Mouse (Mus musculus) cerebellum, postnatal 25 days (tissue): ENCODE measurements at regions not wholly inside any gene's neighbourhood (a gene's known extent, or its start where the extent isn't known, plus 50 kb on each side); places are given as distances from the start of the nearest gene placed in this dataset.
A peak's percentile ranks its signal among the peaks of the same experiment; 100 is the strongest.
"Not testable (repeated sequence)": the region's sequence is repeated elsewhere in the genome, so short reads cannot be mapped to it uniquely, and the experiment has no call there.

Source experiments
- DNase-seq, 2 experiments: peaks; one replicate each; pipeline ENCODE4 v3.0.0; 2021; ENCODE audit warnings: mixed read lengths in 2 of 2

DNA sequence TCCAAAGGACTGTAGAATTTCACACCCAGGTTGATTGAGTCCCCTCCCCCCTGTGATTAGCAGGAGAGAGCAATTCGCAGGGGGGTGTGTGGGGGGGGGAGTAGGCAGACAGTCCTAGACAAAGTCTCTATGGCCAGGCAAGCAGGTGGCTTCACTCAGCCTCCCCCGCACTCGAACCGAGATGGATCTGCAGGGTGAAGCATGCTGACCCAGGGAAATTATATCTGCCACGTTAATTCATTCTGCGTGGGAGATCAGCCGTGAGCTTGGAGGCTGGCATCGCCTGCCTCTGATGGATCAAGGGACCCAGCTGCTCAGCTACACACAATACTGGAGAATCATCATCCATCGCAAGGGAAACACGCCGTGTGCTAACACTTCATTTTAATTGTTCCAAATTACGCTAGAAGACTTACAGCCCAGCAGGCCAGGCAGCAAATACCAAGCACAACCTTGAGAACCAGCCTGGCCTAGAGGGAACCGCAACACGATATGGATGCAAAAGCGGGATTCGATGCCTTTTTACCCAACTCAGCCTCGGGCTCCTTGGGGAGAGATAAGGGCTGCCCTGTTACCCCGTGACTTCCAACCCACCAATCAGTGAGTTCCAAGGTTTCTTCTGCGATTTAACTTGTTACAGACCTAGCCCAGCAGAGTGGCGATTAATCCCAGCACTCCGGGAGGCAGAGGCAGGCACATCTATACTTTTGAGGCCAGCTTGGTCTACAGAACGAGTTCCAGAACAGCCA lies 137.7 kb upstream of the Top1 start:
- no peak for DNase-seq

DNA sequence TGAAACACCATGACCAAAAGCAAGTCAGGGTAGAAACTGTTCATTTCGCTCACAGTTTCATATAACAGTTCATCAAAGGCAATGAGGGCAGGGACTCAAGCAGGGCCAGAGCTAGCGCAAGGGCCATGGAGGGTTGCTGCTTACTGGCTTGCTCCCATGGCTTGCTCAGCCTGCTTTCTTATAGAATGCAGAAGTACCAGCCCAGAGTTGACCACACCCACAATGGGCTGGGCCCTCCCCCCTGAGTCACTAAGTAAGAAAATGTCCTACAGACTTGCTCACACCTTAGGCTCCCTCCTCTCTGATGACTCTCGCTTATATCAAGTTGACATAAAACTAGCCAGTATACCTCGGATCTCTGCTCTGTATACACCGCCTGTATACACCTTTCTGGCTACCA lies 135.5 kb upstream of the Top1 start:
- no peak for DNase-seq

DNA sequence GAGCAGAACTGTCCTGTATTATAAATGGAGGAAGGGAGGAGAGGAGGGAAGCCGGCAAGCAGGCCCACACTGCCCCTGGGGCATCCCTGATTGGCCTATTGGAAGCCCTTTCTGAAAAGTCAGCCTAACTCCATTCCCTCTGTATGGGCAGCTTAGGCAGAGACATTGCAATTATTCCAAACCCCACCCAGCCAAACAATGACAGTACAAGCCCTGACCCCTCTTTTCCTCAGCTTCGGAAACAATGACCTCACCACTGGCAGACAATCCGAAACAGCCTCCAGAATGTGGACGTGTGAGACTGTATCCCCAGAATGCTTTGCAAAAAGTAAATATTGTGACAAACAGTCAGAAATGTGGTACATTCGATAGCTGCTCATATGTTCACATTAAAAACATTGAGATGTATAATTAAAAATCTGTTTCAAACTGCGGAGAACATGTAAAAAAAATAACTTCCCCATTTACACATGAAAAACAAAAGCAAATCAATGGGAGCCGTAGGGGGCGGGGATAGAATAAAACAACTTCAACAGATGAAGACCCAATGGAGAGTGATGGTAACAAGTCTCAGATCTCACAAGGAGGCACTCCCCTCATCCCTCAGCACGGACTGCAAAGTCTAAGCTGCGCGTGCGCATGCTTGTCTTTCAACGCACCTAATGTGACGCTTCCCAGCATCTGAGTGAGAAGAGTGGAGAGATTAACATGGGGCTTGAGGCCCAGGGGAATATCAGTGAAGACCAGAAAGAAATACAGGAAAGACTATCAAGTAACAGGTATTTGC lies 134.9 kb upstream of the Top1 start:
- DNase-seq: no peak

DNA sequence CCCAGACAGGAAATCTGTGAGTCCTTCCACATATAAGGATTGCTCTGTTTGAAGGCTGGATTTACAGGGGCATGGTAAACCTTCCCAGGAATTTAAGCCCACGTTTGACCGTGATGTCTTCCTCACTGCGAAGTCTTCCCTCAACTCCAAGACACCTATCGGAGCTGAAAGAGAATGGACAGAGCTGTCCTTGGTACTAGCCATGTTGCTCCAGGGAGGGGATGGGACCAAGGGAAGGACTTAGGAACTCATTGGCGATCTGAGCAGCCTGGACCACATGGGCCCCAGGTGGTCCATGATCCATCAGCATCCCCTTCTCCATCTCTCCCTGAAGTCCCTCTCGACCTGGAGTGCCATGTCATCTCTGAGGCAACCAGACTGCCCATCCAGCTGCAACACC lies 130.1 kb upstream of the Top1 start:
- no peak for DNase-seq

DNA sequence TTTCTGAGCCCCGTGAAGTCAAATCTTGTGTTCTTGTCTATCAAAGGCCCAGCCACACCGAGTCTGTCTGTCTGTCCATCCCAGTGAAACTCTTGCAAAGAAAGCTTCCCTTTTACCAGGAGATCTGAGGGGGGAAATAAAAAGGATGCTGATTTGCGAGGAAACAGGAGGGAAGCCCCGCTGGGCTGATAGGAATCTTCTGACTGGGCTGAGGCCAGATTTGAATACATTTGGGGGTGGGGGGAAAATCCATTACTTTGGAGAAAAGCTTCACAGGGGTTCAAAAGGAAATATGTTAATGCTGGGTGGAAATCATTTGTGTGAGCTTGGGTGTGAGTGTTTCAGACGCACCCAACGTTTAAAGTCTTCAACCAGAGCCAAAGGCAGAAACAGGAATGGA lies 129.2 kb upstream of the Top1 start:
- no peak for DNase-seq

DNA sequence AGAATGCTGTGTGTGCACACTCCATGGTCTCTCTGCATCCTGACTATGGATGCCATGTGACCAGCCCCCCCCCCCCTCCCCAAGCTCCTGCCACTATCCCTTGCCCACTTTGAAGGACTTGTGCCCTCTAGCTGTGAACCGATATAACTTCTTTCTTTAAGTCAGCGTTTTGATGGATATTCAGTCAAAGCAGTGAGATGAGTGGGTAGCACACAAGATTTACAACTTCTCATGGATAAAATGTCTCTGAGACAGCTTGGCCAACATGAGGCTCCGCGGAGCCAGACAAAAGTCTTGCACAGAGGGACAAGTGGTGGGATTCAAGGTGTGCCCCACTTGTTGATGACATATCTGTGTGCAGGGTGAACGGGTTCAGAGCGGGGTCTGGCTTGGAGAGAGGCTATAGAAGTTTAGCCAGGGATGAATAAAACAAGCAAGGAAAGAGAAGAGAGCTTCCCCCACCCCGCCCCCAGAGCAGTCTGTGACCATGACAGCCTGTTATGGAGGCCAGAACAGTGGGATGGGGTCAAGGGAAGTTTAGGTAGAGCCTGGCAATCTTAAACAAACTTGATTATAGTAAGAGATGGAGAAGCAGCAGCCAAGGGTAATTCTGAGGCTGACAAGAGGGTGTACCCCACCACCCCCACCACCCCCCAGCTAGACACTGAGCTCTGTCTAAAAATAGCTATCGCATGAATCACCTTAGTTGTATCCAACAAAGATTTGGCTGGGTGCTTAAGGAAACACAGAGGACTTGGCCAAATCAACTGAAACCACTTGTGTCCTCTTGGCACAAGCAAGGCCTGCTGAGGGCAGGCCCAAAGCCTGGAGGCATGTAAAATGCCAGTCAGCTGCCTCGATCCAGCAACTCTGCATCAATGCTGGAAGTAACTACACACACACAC lies 120.1 kb upstream of the Top1 start:
- peak; percentile 10 to 21 for DNase-seq

DNA sequence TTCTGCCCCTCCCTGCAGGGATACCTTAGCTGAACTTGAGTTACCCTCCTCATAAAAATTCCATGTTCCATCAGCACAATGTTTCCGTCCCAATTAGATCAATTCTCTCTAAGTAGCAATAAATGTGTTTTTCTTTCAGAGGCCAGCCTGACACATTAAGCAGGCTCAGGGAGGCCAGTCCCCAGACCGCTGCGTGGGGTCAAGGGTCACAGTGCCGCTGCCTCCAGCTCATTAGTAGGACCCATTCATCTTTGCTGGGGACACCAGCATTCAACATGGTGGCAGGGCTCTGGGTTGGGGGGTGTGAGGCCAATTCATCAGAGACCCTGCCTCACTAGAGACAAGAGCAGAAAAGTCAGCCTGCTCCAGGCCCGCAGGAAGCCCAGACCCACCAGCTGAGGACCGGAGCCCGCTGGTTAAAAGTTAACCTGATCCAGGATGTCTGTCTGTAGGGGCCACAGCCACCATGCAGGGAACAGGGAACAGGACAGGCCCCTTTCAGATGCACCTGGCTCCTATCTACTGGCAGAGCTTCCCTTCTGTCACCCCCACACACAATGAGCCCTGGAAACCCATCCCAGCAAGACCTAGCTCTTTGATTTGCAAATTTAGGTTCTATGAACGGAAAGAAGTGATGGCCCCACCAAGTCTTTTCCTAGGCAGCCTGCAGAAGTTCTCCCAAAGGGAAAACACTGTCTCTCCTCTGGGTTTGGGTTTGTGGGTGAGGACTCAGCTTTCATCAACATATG lies 119.1 kb upstream of the Top1 start:
- DNase-seq: no peak

DNA sequence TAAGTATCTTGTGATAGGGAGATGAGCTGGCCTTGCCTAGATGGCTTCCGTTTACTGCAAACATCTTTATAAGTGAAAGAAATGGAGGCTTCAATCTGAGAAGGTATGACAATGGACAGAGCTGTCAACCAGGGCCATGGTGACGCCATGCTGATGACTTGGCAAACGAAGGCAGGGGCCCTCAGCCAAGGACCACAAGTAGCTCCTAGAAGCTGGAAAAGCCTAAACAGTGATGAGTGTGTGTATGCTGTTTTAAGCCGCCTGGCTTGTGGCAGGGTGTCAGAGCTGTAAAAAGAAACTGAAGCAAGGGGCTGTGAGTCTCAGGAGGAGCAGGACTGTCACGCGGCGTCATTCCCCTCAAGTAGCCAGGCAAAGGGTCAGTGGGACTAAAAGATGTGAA lies 116.4 kb upstream of the Top1 start:
- DNase-seq: peak in 1 of 2 experiments; percentile 17

DNA sequence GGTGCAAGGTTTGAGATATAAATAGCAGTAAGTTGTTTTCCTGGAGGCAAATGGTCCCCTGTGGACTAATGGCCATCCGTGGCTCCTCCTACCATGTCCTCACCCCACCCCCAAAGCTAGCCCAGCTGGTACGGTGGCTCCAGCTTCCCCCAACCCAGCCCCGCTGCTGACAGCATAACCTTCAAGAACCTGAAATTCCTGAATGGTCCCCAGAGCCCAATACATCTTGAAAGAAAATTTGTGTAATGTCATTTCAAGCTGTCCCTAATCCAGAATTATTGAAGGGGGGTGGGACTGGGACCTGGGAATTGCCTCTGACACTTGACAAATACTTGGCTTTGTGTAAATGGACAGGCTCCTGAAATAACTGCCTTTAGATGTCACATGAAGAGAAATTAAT lies 115.3 kb upstream of the Top1 start:
- DNase-seq: no peak

DNA sequence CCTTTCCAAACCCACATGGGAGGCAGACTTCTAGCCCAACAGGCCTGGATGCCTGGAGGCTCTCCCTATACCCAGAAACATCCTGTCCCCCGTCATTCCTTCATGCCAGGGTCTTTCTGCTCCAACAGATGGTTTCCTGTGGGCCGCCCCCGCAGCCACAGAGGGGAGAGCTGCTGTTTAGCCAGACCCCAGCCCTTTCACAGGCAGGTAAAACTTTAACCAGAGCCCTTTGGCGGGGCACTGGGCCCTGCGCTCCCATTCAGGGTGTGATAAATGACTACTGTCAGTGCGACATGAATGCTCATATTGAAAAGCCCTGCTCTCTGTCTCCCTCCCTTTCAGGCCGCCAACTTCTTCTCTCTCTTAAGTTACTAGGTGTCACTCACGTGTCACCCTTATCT lies 108.4 kb upstream of the Top1 start:
- no peak for DNase-seq

DNA sequence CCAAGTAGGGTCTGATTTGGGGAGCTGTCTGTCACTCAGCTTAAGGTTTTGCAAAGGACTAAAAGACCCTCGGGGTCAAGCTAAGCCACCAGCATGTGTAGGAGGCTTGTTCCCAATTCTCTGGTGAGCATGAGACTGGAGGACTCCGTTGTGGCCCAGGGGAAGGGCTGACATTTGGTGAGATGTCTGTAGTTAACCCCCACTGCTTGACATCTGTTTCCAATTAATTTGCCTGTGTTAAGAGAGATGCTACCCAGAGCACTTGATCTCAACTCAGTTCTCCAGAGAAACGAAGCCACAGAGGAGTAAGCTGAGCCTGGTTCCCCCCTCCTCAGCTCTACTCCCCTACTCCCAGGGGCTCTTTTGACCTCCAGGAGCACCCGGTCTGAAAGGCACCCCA lies 100.2 kb upstream of the Top1 start:
- peak in 1 of 2 experiments; percentile 12 for DNase-seq

DNA sequence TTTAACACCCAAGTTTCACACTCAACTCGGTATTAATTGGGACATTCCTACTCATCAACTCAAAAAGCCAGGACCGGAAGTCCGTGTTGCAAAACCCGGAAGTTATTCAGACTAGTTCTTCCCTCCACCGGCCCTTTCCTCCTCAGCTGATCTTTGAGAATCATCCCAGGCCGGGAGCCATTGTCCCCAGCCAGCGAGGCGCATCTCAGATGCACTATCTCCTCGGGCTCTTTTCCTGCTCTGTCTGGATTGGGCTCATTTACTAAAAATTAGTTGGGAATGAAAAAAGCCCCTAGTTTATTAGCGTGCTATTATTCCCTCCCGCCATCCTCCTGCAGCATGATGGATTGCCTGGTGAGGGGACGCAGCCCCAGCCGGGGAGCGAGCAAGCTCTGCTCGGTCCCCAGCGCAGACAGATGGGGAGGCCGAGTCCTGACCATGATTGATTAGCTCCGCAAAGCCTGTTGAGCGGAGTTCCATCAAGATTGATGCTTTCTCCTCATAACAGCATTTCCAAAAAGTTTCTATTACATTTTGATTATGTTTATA lies 93.5 kb upstream of the Top1 start:
- no peak for DNase-seq

DNA sequence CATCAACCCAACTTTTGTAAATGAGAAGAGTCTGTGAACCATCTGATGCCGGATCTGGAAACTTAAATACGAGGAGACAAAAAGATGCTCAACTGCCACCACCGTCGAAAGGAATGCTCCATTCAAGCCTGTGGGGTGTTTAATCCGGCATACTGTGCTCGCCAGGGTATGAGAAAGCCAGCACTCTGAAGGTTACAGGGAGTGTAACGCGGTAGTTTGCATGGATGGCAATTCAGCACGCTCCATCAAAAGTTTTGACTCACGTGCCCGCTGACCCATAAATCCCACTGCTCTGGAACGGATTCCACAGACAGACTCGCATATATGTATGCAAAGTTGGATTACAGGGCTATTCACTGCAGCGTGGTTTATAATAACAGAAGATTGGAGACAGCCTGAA lies 84.0 kb upstream of the Top1 start:
- no peak for DNase-seq

DNA sequence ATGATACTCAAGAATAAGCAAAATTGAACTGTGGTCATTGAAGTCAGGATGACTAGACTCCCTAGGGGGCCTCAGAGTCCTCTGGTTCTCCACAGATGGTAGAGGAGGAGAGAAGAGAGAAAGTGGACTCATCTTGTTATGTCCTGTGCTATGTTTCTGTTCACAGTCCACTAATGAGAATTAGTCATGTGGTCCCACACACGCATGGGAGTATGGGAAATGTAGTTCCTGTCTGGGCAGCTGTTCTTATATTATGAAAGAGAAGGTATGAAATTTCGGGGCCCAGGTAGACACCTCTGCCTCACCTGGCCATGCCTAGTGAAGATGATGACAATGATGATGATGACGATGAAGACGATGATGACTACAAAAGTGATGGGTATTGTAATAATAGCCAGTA lies 77.9 kb upstream of the Top1 start:
- no peak for DNase-seq

DNA sequence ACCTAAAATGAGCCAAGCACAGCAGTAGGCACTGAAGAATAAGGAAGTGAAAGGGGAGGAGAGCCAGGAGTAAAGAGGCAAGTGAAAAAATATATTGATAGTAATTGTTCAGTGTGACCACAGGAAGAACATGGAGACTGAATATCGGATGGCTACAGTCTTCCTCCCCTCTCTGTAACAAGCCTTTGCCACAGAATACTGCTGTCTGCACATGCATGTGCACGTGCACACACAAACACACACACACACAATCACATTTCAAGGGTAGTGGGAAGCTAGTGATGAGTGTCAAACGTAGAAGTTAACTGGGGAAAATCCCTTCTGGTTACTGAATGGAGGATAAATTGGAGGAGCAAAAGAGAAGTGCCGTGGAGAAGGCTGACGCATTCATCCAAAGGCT lies 76.2 kb upstream of the Top1 start:
- no peak for DNase-seq

DNA sequence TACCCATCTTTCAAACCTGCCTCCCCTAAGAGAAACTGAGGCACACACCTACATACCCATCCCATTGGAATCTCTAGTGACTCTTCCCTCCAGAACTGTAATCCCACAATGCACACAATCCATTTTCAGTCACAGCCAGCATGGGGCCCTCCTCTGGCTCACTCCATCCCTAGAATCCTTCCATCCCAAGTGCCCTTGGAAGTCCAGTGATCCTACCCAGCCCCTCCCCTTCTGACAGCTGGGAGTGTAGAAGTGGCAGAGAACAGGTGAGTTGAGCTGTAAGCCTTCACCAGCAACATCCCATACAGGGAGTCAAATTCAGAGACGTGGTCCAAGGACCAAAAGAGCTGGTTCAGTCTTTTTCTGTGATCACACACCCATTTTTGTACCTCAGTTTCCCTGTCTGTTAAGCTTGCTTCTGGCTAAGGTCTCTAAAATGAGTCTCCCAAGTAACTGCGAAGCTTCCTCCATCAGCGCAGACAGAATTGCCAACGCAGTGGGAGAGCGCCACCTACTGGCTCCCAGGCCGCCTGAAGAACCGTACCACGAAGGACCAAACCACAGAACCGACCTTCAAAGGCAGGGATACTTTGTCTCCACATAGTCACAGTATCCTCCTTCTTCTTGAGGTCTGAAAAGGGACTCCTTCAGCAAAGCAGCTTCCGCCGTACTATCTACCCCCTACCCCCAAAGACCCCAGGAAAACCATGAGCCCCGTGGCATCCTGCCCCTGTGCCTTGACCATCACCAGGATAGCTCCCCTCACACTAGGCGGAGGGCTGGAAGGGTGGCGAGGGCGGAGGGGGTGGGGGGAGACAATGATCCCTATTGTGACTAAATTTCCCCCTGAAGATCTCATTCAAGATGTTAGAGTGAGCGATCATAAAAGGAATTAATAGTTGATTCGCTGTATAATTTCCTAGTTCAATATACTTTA lies 67.0 kb upstream of the Top1 start:
- DNase-seq: peak; percentile 81 to 90

DNA sequence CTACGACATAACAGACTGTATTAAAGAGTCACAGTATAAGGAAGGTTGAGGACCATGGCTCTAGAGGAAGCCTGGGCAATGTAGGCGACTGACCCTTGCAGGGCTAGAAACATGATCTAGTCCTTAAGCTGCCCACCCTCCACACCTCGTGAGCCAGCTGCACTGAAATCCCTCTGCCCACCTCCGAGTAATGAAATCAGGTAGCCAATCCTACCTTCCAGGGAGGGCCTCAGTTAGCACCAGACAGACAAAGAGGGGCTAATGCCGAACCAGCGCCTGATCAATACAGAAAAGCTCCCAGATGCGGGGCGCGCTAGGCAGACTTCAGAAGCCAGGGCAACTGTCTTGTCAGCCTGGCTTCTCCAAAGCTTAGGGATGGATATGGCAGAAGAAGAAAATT lies 65.4 kb upstream of the Top1 start:
- no peak for DNase-seq

DNA sequence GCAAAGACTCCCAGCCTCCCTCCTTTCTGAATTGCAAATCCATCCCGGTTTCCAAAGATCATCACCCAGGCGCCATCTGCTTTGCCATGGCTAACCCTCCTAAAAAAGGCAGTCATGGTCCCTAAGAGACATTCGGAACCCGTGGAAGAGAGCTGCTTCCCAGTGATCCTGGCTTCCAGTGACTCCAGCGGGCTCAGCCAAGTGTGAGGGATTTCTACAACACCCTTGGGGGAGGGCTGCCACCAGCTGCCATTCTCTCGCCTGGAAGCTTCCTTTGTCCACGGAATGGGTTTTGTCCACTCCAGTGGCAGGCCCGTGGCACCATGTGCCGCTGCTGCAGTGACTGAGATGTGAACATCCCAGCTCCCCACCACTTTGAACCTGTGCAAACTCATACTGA lies 64.7 kb upstream of the Top1 start:
- no peak for DNase-seq

DNA sequence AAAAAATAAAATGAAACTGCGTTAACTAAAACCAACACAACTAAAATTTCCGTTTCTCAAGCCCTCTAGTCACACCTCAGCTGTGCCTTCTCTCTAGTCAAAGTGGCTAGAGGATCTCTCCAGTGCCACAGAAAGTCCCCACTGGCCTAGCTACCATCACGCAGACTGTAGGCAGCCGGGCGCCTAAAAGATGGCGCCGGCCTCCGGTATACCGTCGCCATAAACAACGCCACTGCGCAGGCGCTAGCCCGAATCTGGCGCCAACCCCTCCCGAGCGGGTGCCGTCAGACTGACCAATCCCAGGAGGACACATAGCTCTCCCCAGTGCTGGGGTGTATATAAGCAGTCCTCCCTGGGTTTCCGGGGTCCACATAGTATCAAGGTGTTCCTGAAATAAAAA lies 62.7 kb upstream of the Top1 start:
- DNase-seq: not testable (repeated sequence)

DNA sequence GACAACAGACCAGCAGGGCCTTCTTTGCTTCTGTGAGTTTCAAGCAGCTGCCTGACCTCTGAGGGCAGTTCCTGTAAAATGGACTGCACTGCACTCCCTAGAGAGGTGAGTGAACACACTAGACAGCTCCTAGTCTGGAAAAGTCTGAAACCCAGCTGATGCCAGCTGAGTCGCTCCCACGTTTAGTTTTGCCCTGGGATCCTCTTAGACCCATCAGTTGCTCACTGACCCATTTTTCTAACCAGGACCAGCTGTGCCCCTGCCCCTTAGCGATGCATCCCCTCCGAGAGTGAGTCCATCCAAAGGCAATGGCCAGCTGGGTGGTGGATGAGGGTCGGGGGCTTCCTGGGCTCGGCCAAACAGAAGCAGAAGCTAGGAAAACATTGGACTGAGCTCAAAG lies 62.2 kb upstream of the Top1 start:
- no peak for DNase-seq

DNA sequence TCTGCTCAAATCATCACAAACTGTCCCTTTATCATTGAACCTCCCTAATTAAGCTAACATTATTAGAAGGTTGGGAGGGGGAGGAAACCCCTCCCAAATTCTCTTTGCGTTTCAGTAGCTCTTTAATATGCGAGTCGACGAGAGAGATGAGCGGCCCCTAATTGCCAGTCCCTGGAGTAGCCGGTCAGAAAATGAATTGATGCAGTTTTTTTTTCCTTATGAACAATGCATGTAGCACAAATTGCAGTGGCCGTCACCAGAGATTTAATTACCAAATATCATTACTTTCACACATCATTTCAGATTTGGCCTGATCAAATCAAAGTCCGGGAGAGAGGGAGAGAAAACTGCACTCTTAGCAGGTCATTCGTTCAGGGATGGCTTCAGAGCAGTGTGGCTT lies 61.1 kb upstream of the Top1 start:
- no peak for DNase-seq
